Mouse (Mus musculus) stomach, postnatal 0 days (tissue): ENCODE data around the gene Kif26b.

Experiments
- CTCF ChIP-seq: IDR thresholded peaks from 2 replicates; pipeline ENCODE4 v1.5.1; 2016; ENCODE audit warnings: antibody characterized with exemption, low read depth, mild to moderate bottlenecking, moderate library complexity
- EP300 ChIP-seq: optimal IDR thresholded peaks from 2 replicates; pipeline ENCODE3; 2016; ENCODE audit warnings: antibody characterized with exemption

GRCm38 (mm10) chr1:178749786-178750185 lies 220.9 kb downstream of the Kif26b start:
- no peak for TF ChIP-seq EP300
- no peak for TF ChIP-seq CTCF
